9 mouse cellular contexts compared by ENCODE assay signal in genomic region chr1:187452189-187452588, GRCm38 (mm10).
A peak's percentile ranks its signal among the peaks of the same experiment; 100 is the strongest.
DNase-seq lines count a peak whose midpoint lies in the region; ATAC-seq and TF ChIP-seq lines count a peak whose summit lies in the region.
"Had no signal": no experiment of that assay in that cellular context is flagged by ENCODE, and none has a peak within 500 bp of the region (broad histone marks: within the 10 kb centered on the region; RNA-seq: fewer than 3 reads in every experiment).

No protein-coding gene starts in this region.

- H3K36me3 ChIP-seq in CH12.LX (replicated peaks in 1 of 2; ENCODE audit: control insufficient read depth in 1 of 2, insufficient read depth in 1 of 2, low read length in 1 of 2): no peaks in the 10 kb centered on the region
- H3K36me3 ChIP-seq in limb, embryonic 11.5 days (ENCODE audit: control insufficient read depth, insufficient read depth, low read length): no peaks in the 10 kb centered on the region

- no peak for TF ChIP-seq POLR2A in CH12.LX (IDR thresholded peaks at IDR 0.05; ENCODE audit: low read depth, low read length)

- H3K4me2 ChIP-seq in CH12.LX (ENCODE audit: insufficient read depth, low read depth, poor library complexity, severe bottlenecking): no peak overlapping the region
- no peak overlapping the region for H3K4me2 ChIP-seq in limb, embryonic 11.5 days (ENCODE audit: low read depth, severe bottlenecking)

- H3K79me2 ChIP-seq in CH12.LX (replicated peaks; ENCODE audit: control insufficient read depth, extremely low read depth, insufficient read depth, poor library complexity, severe bottlenecking): no peaks in the 10 kb centered on the region

- no peak overlapping the region for H3K9ac ChIP-seq in CH12.LX (ENCODE audit: insufficient read depth, low read depth)
- H3K9ac ChIP-seq in limb, embryonic 11.5 days (ENCODE audit: low read length): no peak overlapping the region

- dilution Hi-C loops in CH12.LX (cut with MboI; ENCODE audit: extremely low pct_ligation_motif_present, extremely low pct_unique_long_range_greater_than_20kb, low sequenced_read_pairs): no loop called here

- no peak for ATAC-seq in limb, embryonic 11.5 days (ENCODE audit: insufficient number of reproducible peaks, low FRiP score, low TSS enrichment, low read depth)

- peaks cover 0 to 7% of the 10 kb centered on the region in 2 experiments; a peak in 2 of 4 replicates for H3K4me1 ChIP-seq in CH12.LX (ENCODE audit: control insufficient read depth in 1 of 2, insufficient read depth in 2 of 2)
- 0 out of 2 replicates have a peak, but pooled peaks cover 3% of the 10 kb centered on the region for H3K4me1 ChIP-seq in limb, embryonic 11.5 days (ENCODE audit: control insufficient read depth, insufficient read depth, low read length)

- H3K27me3 ChIP-seq in CH12.LX (replicated peaks): no peaks in the 10 kb centered on the region
- no peaks in the 10 kb centered on the region for H3K27me3 ChIP-seq in limb, embryonic 11.5 days (ENCODE audit: control insufficient read depth, insufficient read depth, low read length)

- DNase-seq in cerebellum, adult 8-10 months: peak; percentile 6
- no peak for DNase-seq in cerebellum, adult 9-11 months
- DNase-seq in layer of hippocampus, adult 11-12 months (ENCODE audit: low spot score): peak; percentile 9
- no peak for DNase-seq in layer of hippocampus, postnatal 14 days (ENCODE audit: low spot score in 2 of 2)
- peak; percentile 52 for DNase-seq in CH12.LX (ENCODE audit: extremely low read depth)
- DNase-seq in cerebellum, postnatal 36 days: peak; percentile 15 to 20
- DNase-seq in limb, embryonic 11.5 days (ENCODE audit: low spot score): peak; percentile 70
- peak; percentile 4 to 17 for DNase-seq in urinary bladder, postnatal 36 days (ENCODE audit: low spot score in 2 of 2)

- H3K4me3 ChIP-seq in CH12.LX (replicated peaks in 1 of 3; ENCODE audit: low read depth in 2 of 3, low read length in 2 of 3, poor library complexity in 1 of 3): no peak overlapping the region
- H3K4me3 ChIP-seq in limb, embryonic 11.5 days (ENCODE audit: low read depth, low read length): no peak overlapping the region

- no peak for TF ChIP-seq EP300 in CH12.LX (IDR thresholded peaks at IDR 0.05; ENCODE audit: low read length)

- TF ChIP-seq CTCF in CH12.LX (conservative IDR thresholded peaks at IDR 0.05 in 1 of 2, IDR thresholded peaks at IDR 0.05 in 1 of 2; ENCODE audit: low read depth in 2 of 2, low read length in 2 of 2): peak; percentile 55 to 67; a peak in 3 of 4 replicates

- in situ Hi-C loops in CH12.LX (cut with MboI; ENCODE audit: low pct_ligation_motif_present, low pct_unique_long_range_greater_than_20kb, low sequenced_read_pairs): no loop called here

- H3K9me3 ChIP-seq in CH12.LX (replicated peaks; ENCODE audit: low read length): no peaks in the 10 kb centered on the region
- H3K9me3 ChIP-seq in limb, embryonic 11.5 days (ENCODE audit: control insufficient read depth, low read length): no peaks in the 10 kb centered on the region

- WGBS in limb, embryonic 11.5 days: 33% methylated on average over 6 of the region's 6 CpGs

- peak; percentile 11 for TF ChIP-seq RAD21 in CH12.LX (IDR thresholded peaks at IDR 0.05; ENCODE audit: low read depth, low read length)

- H3K27ac ChIP-seq in CH12.LX (ENCODE audit: insufficient read depth, low read depth): no peak overlapping the region
- no peak overlapping the region for H3K27ac ChIP-seq in limb, embryonic 11.5 days (replicated peaks; ENCODE audit: low read depth, low read length)
- H3K27ac ChIP-seq: macrophage had no signal

TF ChIP-seq in CH12.LX, 34 proteins besides CTCF, POLR2A, EP300 and RAD21:
- no peak for TF ChIP-seq TBP (conservative IDR thresholded peaks at IDR 0.05; ENCODE audit: low read depth, low read length)
- no peak for TF ChIP-seq HCFC1 (IDR thresholded peaks at IDR 0.05; ENCODE audit: low read depth, low read length)
- TF ChIP-seq SMC3 (IDR thresholded peaks at IDR 0.05; ENCODE audit: low read depth, low read length): peak; percentile 46
- TF ChIP-seq CHD2 (IDR thresholded peaks at IDR 0.05; ENCODE audit: low read length): no peak
- no peak for TF ChIP-seq ZMIZ1 (IDR thresholded peaks at IDR 0.05; ENCODE audit: low read depth, low read length)

Comparison
In these comparisons a context has a peak if more than half of its experiments do, and no peak if none do; other contexts are left out.
1. DNase-seq: peak in cerebellum, adult 8-10 months (single experiment), layer of hippocampus, adult 11-12 months (single experiment), CH12.LX (single experiment), cerebellum, postnatal 36 days (2 of 2), limb, embryonic 11.5 days (single experiment) and urinary bladder, postnatal 36 days (2 of 2); none in cerebellum, adult 9-11 months (single experiment) and layer of hippocampus, postnatal 14 days (0 of 2).